Mouse (Mus musculus): ENCODE measurements around the gene Hivep3. TPM values are rescaled to one million over a fixed set of nuclear protein-coding genes. Genes with fewer than 3 reads are reported as not detected.

Hivep3 gene
- polyA plus RNA-seq, 1 experiment = 23.1 TPM

GRCm38 (mm10) chr4:120107787-120108186 is 374.2 kb downstream of the Hivep3 start:
- H3K4me3 ChIP-seq (replicated peaks; ENCODE audit: extremely low read depth, low read depth, low read length) = no peak overlapping the region
- TF ChIP-seq POLR2A (IDR thresholded peaks at IDR 0.05; ENCODE audit: borderline replicate concordance, extremely low read depth, low read depth, low read length) = no peak
- no peak for TF ChIP-seq CTCF (IDR thresholded peaks at IDR 0.05; ENCODE audit: insufficient read depth, low read length)
- H3K4me1 ChIP-seq (ENCODE audit: control insufficient read depth, insufficient read depth, low read length) = no peaks in the 10 kb centered on the region
- 52% methylated on average over 8 of the region's 8 CpGs for WGBS
- DNase-seq = no peak

GRCm38 (mm10) chr4:120115516-120115915 is 381.9 kb downstream of the Hivep3 start:
- TF ChIP-seq POLR2A (IDR thresholded peaks at IDR 0.05; ENCODE audit: borderline replicate concordance, extremely low read depth, low read depth, low read length) (no peak), CTCF (IDR thresholded peaks at IDR 0.05; ENCODE audit: insufficient read depth, low read length) (no peak)
- 82% methylated on average over 3 of the region's 3 CpGs for WGBS
- Histone ChIP-seq H3K4me3 (replicated peaks; ENCODE audit: extremely low read depth, low read depth, low read length) (no peak overlapping the region), H3K4me1 (ENCODE audit: control insufficient read depth, insufficient read depth, low read length) (no peaks in the 10 kb centered on the region)
- DNase-seq = no peak

GRCm38 (mm10) chr4:120116312-120116711 is 382.7 kb downstream of the Hivep3 start:
- no peaks in the 10 kb centered on the region for H3K4me1 ChIP-seq (ENCODE audit: control insufficient read depth, insufficient read depth, low read length)
- DNase-seq = no peak
- H3K4me3 ChIP-seq (replicated peaks; ENCODE audit: extremely low read depth, low read depth, low read length) = no peak overlapping the region
- TF ChIP-seq POLR2A (IDR thresholded peaks at IDR 0.05; ENCODE audit: borderline replicate concordance, extremely low read depth, low read depth, low read length) = no peak
- no peak for TF ChIP-seq CTCF (IDR thresholded peaks at IDR 0.05; ENCODE audit: insufficient read depth, low read length)
- WGBS = 20% methylated on average over 1 of the region's 1 CpGs

- 33% methylated on average over 8 of the region's 8 CpGs for WGBS
- Histone ChIP-seq H3K4me3 (replicated peaks; ENCODE audit: extremely low read depth, low read depth, low read length) (no peak overlapping the region), H3K4me1 (ENCODE audit: control insufficient read depth, insufficient read depth, low read length) (no peaks in the 10 kb centered on the region)
- DNase-seq = peak; percentile 70
- TF ChIP-seq POLR2A (IDR thresholded peaks at IDR 0.05; ENCODE audit: borderline replicate concordance, extremely low read depth, low read depth, low read length) (no peak), CTCF (IDR thresholded peaks at IDR 0.05; ENCODE audit: insufficient read depth, low read length) (peak; percentile 83)
Measured at GRCm38 (mm10) chr4:120120276-120120675, 386.7 kb downstream of the Hivep3 start.

- TF ChIP-seq CTCF (IDR thresholded peaks at IDR 0.05; ENCODE audit: insufficient read depth, low read length) (no peak), POLR2A (IDR thresholded peaks at IDR 0.05; ENCODE audit: borderline replicate concordance, extremely low read depth, low read depth, low read length) (no peak)
- H3K4me1 ChIP-seq (ENCODE audit: control insufficient read depth, insufficient read depth, low read length) = no peaks in the 10 kb centered on the region
- H3K4me3 ChIP-seq (replicated peaks; ENCODE audit: extremely low read depth, low read depth, low read length) = no peak overlapping the region
- no peak for DNase-seq
- WGBS = 76% methylated on average over 6 of the region's 6 CpGs
Measured at GRCm38 (mm10) chr4:120124656-120125055, 391.1 kb downstream of the Hivep3 start.

GRCm38 (mm10) chr4:120126047-120126446 is 392.5 kb downstream of the Hivep3 start:
- no peaks in the 10 kb centered on the region; the same call in 1 of the 2 replicates for H3K4me1 ChIP-seq (ENCODE audit: control insufficient read depth, insufficient read depth, low read length)
- no peak for DNase-seq
- no peak for TF ChIP-seq POLR2A (IDR thresholded peaks at IDR 0.05; ENCODE audit: borderline replicate concordance, extremely low read depth, low read depth, low read length)
- no peak for TF ChIP-seq CTCF (IDR thresholded peaks at IDR 0.05; ENCODE audit: insufficient read depth, low read length)
- no peak overlapping the region for H3K4me3 ChIP-seq (replicated peaks; ENCODE audit: extremely low read depth, low read depth, low read length)
- 79% methylated on average over 6 of the region's 6 CpGs for WGBS

- TF ChIP-seq POLR2A (IDR thresholded peaks at IDR 0.05; ENCODE audit: borderline replicate concordance, extremely low read depth, low read depth, low read length) (no peak), CTCF (IDR thresholded peaks at IDR 0.05; ENCODE audit: insufficient read depth, low read length) (no peak)
- no peak for DNase-seq
- H3K4me3 ChIP-seq (replicated peaks; ENCODE audit: extremely low read depth, low read depth, low read length) = no peak overlapping the region
- WGBS = 80% methylated on average over 3 of the region's 3 CpGs
- no peaks in the 10 kb centered on the region; the same call in none of the 2 replicates for H3K4me1 ChIP-seq (ENCODE audit: control insufficient read depth, insufficient read depth, low read length)
Measured at GRCm38 (mm10) chr4:120127333-120127732, 393.7 kb downstream of the Hivep3 start.

GRCm38 (mm10) chr4:120128033-120128432 is 394.4 kb downstream of the Hivep3 start:
- H3K4me1 ChIP-seq (ENCODE audit: control insufficient read depth, insufficient read depth, low read length) = no peaks in the 10 kb centered on the region; the same call in none of the 2 replicates
- no peak for DNase-seq
- 47% methylated on average over 4 of the region's 4 CpGs for WGBS
- no peak overlapping the region for H3K4me3 ChIP-seq (replicated peaks; ENCODE audit: extremely low read depth, low read depth, low read length)
- no peak for TF ChIP-seq POLR2A (IDR thresholded peaks at IDR 0.05; ENCODE audit: borderline replicate concordance, extremely low read depth, low read depth, low read length)
- no peak for TF ChIP-seq CTCF (IDR thresholded peaks at IDR 0.05; ENCODE audit: insufficient read depth, low read length)

- H3K4me3 ChIP-seq (replicated peaks; ENCODE audit: extremely low read depth, low read depth, low read length) = no peak overlapping the region
- 46% methylated on average over 4 of the region's 4 CpGs for WGBS
- TF ChIP-seq CTCF (IDR thresholded peaks at IDR 0.05; ENCODE audit: insufficient read depth, low read length) (peak; percentile 97), POLR2A (IDR thresholded peaks at IDR 0.05; ENCODE audit: borderline replicate concordance, extremely low read depth, low read depth, low read length) (no peak)
- DNase-seq = peak; percentile 45
- no peaks in the 10 kb centered on the region; the same call in none of the 2 replicates for H3K4me1 ChIP-seq (ENCODE audit: control insufficient read depth, insufficient read depth, low read length)
Measured at GRCm38 (mm10) chr4:120129233-120129885, 395.8 kb downstream of the Hivep3 start.

GRCm38 (mm10) chr4:120130926-120131325 is 397.3 kb downstream of the Hivep3 start:
- H3K4me3 ChIP-seq (replicated peaks; ENCODE audit: extremely low read depth, low read depth, low read length) = no peak overlapping the region
- no peaks in the 10 kb centered on the region; the same call in none of the 2 replicates for H3K4me1 ChIP-seq (ENCODE audit: control insufficient read depth, insufficient read depth, low read length)
- no peak for TF ChIP-seq POLR2A (IDR thresholded peaks at IDR 0.05; ENCODE audit: borderline replicate concordance, extremely low read depth, low read depth, low read length)
- TF ChIP-seq CTCF (IDR thresholded peaks at IDR 0.05; ENCODE audit: insufficient read depth, low read length) = no peak
- 93% methylated on average over 4 of the region's 4 CpGs for WGBS
- DNase-seq = no peak

Data from lung, adult 2 months (tissue).